Mouse (Mus musculus) megakaryocyte, adult 5-6 weeks (primary cell): ENCODE data around the gene Ascl1. TPM values are rescaled to one million over a fixed set of nuclear protein-coding genes. Genes with fewer than 3 reads are reported as not detected.

Source experiments
- ATAC-seq: 2 replicates; pipeline ENCODE4 v1.8.0; 2016; ENCODE audit warnings: mild to moderate bottlenecking, inconsistent platforms; ENCODE audit not compliant: poor library complexity, severe bottlenecking
- total RNA-seq, 2 experiments: library from RNA; stranded (forward) in 1 of 2; stranded (reverse) in 1 of 2; fragments of 153-499, 151-499 nt in 1 of 2; fragments of 221-1000, 200-1000 nt in 1 of 2; gene quantifications; 2 replicates each; pipeline versions ENCODE4 v1.2.3 to v1.2.4; 2015 to 2017

Gene Ascl1
- total RNA-seq, 2 experiments from 2014 or later = not detected

DNA sequence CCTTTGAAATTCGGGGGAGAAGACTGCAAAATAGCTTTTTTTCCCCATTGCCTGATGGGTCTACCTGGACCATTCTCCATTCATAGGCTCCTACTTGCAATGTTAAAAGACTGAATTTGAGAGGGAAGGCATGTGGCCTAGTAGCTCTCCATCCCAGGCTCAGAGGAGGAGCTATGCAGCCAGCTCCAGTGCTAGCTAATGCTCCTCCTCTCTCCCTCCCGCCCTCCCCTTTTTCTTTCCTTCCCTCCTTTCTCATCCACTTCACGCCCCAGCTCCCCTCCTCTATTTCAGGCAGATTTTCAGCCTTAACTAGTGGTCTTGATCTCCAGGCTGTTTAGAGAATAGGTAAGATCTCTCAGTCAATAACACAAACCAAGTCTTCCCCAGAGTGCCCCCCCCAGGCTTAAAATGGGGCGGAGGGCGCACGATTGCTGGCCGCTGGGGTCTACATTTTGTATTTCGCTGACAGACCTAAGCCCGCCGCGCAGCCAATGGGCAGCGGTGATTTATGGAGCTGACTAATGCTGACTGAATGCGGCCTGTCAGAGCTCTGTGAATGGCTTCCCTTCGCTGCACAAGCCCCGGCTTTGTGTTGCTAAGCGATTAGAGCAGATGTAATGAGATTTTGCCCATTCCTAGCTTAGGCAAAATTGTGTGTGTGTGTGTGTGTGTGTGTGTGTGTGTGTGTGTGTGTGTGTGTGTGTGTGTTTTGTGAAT is 4.9 kb downstream of the Ascl1 start:
- no peak for ATAC-seq

GRCm38 (mm10) chr10:87485721-87486620 is 7.5 kb downstream of the Ascl1 start:
- ATAC-seq = no peak

- ATAC-seq = no peak
Observed at GRCm38 (mm10) chr10:87484831-87485720, 8.4 kb downstream of the Ascl1 start.

- no peak for ATAC-seq
Observed at GRCm38 (mm10) chr10:87477895-87478294, 15.6 kb downstream of the Ascl1 start.

GRCm38 (mm10) chr10:87474971-87475370 is 18.5 kb downstream of the Ascl1 start:
- ATAC-seq = no peak

GRCm38 (mm10) chr10:87473475-87474131 is 19.9 kb downstream of the Ascl1 start:
- no peak for ATAC-seq

- ATAC-seq = no peak
Observed at GRCm38 (mm10) chr10:87450777-87451176, 42.7 kb downstream of the Ascl1 start.

- no peak for ATAC-seq
Observed at GRCm38 (mm10) chr10:87449368-87449767, 44.1 kb downstream of the Ascl1 start.

GRCm38 (mm10) chr10:87448257-87448656 is 45.2 kb downstream of the Ascl1 start:
- ATAC-seq = no peak

DNA sequence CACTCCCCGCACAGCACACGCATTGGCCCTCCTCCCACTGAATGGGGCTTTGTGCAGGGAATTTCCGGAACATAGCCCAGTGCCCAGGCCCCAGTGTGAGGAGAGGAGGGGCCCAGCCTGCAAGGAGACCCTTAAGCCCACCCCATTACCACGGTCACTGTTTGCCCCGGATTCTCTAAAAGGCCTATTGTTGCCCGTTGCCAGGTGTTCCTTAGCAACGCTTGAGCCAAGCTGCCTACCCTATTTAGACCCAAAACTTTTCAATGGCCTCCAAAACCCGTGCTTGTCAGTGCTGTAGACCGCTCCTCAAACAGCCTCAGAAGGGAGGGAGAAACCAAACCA is 45.7 kb downstream of the Ascl1 start:
- no peak for ATAC-seq

- ATAC-seq = no peak
Observed at GRCm38 (mm10) chr10:87446829-87447753, 46.4 kb downstream of the Ascl1 start.

DNA sequence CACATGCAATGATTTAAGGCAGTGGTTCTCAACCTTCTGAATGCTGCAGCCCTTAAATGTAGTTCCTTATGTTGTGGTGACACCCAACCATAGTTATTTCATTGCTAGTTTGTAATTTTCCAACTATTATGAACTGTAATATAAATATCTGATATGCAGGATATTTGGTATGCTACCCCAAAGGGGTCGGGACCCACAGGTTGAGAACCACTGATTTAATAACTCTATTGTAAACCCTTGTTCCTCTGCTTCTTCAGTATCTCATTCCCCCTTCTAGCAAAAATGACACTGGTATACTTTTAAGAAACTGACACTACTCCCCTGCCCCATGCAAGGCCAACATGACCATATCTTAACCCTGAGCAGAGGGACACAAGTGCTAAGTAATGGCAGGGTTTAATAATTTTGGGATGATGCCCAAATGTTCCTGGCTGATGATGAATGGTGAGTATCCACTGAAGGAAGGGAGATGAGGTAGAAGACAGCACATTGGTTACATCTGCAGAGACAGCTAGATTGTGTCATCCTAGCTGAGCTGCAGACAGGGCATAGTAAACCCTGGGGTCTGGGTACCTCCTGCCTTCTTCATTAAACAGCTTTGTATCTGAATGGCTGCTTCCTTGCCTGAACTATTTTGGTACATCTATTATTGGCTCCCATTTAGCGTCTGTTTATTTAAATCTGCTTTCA is 47.2 kb downstream of the Ascl1 start:
- ATAC-seq = no peak

Other genes starting within 250 kb of the Ascl1 start
- not detected in 2 replicates for gene Pah, start 28.1 kb upstream of the Ascl1 start, total RNA-seq (2015)
- not detected in 2 replicates for gene Pah, start 28.1 kb upstream of the Ascl1 start, total RNA-seq (2017)